Mouse (Mus musculus) testis, postnatal 10 days (tissue): Measurements from ENCODE around the gene Hhex.
A peak's percentile ranks its signal among the peaks of the same experiment; 100 is the strongest.

Experiments
- DNase-seq: peaks from one replicate; pipeline ENCODE4 v3.0.0; 2021; ENCODE audit warnings: low spot score

Hhex gene

GRCm38 (mm10) chr19:37434263-37434951 lies at the start of gene Hhex:
Gene Hhex, plus strand, starts transcription at chr19:37434810.
- peak; percentile 71 for DNase-seq

GRCm38 (mm10) chr19:37386126-37386525 lies 48.5 kb upstream of the Hhex start:
- no peak for DNase-seq

- no peak for DNase-seq
Observed at GRCm38 (mm10) chr19:37391869-37392268, 42.7 kb upstream of the Hhex start.

- no peak for DNase-seq
Observed at GRCm38 (mm10) chr19:37396279-37396678, 38.3 kb upstream of the Hhex start.

GRCm38 (mm10) chr19:37400936-37401335 lies 33.7 kb upstream of the Hhex start:
- DNase-seq: no peak

GRCm38 (mm10) chr19:37418294-37418693 lies 16.3 kb upstream of the Hhex start:
- DNase-seq: no peak

- peak; percentile 53 for DNase-seq
Observed at GRCm38 (mm10) chr19:37419613-37420012, 15.0 kb upstream of the Hhex start.

GRCm38 (mm10) chr19:37428589-37428988 lies 6.0 kb upstream of the Hhex start:
- DNase-seq: no peak

- DNase-seq: no peak
Observed at GRCm38 (mm10) chr19:37431139-37431756, 3.4 kb upstream of the Hhex start.

- no peak for DNase-seq
Observed at GRCm38 (mm10) chr19:37432868-37433570, 1.6 kb upstream of the Hhex start.

GRCm38 (mm10) chr19:37433895-37434262 lies 731 bp upstream of the Hhex start:
- DNase-seq: no peak

- peak; percentile 68 for DNase-seq
Observed at GRCm38 (mm10) chr19:37435041-37435852, 637 bp downstream of the Hhex start.

GRCm38 (mm10) chr19:37435853-37436174 lies 1.2 kb downstream of the Hhex start:
- no peak for DNase-seq

GRCm38 (mm10) chr19:37436514-37437288 lies 2.1 kb downstream of the Hhex start:
- DNase-seq: no peak

- no peak for DNase-seq
Observed at GRCm38 (mm10) chr19:37437289-37437606, 2.6 kb downstream of the Hhex start.

GRCm38 (mm10) chr19:37440181-37440580 lies 5.6 kb downstream of the Hhex start:
- no peak for DNase-seq

- DNase-seq: no peak
Observed at GRCm38 (mm10) chr19:37440708-37441475, 6.3 kb downstream of the Hhex start.

GRCm38 (mm10) chr19:37442524-37443286 lies 8.1 kb downstream of the Hhex start:
- DNase-seq: no peak

GRCm38 (mm10) chr19:37443631-37444140 lies 9.1 kb downstream of the Hhex start:
- no peak for DNase-seq

- DNase-seq: no peak
Observed at GRCm38 (mm10) chr19:37448212-37448611, 13.6 kb downstream of the Hhex start.
